Mouse (Mus musculus) MEL (cell line): ENCODE data around the gene Atf5.

ENCODE experiments used
- CHD2 ChIP-seq: IDR thresholded peaks from 2 replicates; pipeline ENCODE4 v1.6.1; 2011; ENCODE audit warnings: low read length, improper control_type of control experiment
- POLR2A ChIP-seq, 2 experiments: IDR thresholded peaks; 2 replicates each; pipeline ENCODE4 v1.6.1; 2011 to 2012; ENCODE audit warnings: low read length in 2 of 2, mild to moderate bottlenecking in 2 of 2, control low read depth in 1 of 2, improper control_type of control experiment in 1 of 2, low read depth in 1 of 2, moderate library complexity in 1 of 2; ENCODE audit not compliant: control insufficient read depth in 1 of 2, insufficient read depth in 1 of 2, poor library complexity in 1 of 2
- RAD21 ChIP-seq: IDR thresholded peaks from 2 replicates; pipeline ENCODE4 v1.6.1; 2011; ENCODE audit warnings: mild to moderate bottlenecking, low read depth, low read length, improper control_type of control experiment
- SMC3 ChIP-seq: IDR thresholded peaks from 2 replicates; pipeline ENCODE4 v1.6.1; 2011; ENCODE audit warnings: low read depth, low read length, improper control_type of control experiment

GRCm38 (mm10) chr7:44792781-44793180, 23.7 kb downstream of the Atf5 start:
- TF ChIP-seq POLR2A (IDR thresholded peaks at IDR 0.05; ENCODE audit: control insufficient read depth in 1 of 2, insufficient read depth in 1 of 2, low read depth in 1 of 2, low read length in 2 of 2, poor library complexity in 1 of 2), result no peak
- no peak for TF ChIP-seq SMC3
- TF ChIP-seq RAD21, result no peak
- TF ChIP-seq CHD2, result no peak
